9 mouse cellular contexts compared by ENCODE assay signal in the genomic region with DNA sequence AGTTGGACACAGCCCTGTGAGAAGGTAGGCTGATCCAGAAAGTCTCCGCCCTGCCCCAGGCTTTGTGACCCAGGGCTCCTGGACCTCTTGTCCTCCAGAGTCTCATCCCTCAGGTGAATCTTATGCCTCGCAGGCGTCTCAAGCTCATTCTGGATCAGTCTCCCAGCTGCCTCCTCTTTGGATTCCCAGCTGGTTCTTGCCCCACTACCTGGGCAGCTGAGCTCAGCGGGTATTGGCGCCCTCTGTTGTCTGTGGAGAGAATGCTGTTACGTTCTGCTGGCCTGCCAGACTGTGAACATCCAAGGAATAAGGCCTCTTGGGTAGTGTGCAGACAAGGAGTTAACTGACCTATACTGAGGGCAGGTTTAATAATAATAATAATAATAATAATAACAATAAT. TPM values are rescaled to one million over a fixed set of nuclear protein-coding genes. Genes with fewer than 3 reads are reported as not detected.
DNase-seq lines count a peak whose midpoint lies in the region; ATAC-seq and TF ChIP-seq lines count a peak whose summit lies in the region.
"Had no signal": no experiment of that assay in that cellular context is flagged by ENCODE, and none has a peak within 500 bp of the region (broad histone marks: within the 10 kb centered on the region; RNA-seq: fewer than 3 reads in every experiment).

No protein-coding gene starts in this region.

- H3K36me3 ChIP-seq in midbrain, embryonic 11.5 days (ENCODE audit: control insufficient read depth, insufficient read depth, low read length), result no peaks in the 10 kb centered on the region
- H3K36me3 ChIP-seq in midbrain, embryonic 14.5 days (ENCODE audit: control insufficient read depth, insufficient read depth, low read length), result no peaks in the 10 kb centered on the region
- H3K36me3 ChIP-seq: limb, embryonic 13.5 days had no signal

- H3K4me2 ChIP-seq in midbrain, embryonic 11.5 days, result no peak overlapping the region
- H3K4me2 ChIP-seq in midbrain, embryonic 14.5 days (ENCODE audit: low read length), result no peak overlapping the region
- H3K4me2 ChIP-seq: limb, embryonic 13.5 days had no signal

- no peak for ATAC-seq in midbrain, embryonic 11.5 days (ENCODE audit: low FRiP score)
- no peak for ATAC-seq in midbrain, embryonic 14.5 days (ENCODE audit: low FRiP score, low TSS enrichment)

- H3K27me3 ChIP-seq in midbrain, embryonic 11.5 days (ENCODE audit: control insufficient read depth, insufficient read depth, low read length), result no peaks in the 10 kb centered on the region
- no peaks in the 10 kb centered on the region for H3K27me3 ChIP-seq in midbrain, embryonic 14.5 days (ENCODE audit: control insufficient read depth, insufficient read depth, low read length)
- H3K27me3 ChIP-seq: limb, embryonic 13.5 days had no signal

- peak; percentile 60 for DNase-seq in gastrocnemius, adult 2 months
- no peak for DNase-seq in gastrocnemius, adult 18-20 months (ENCODE audit: low spot score)
- DNase-seq in midbrain, embryonic 11.5 days (ENCODE audit: low spot score, missing footprints), result peak; percentile 60
- DNase-seq in midbrain, embryonic 14.5 days, result no peak
- DNase-seq in adrenal gland, postnatal 10 days, result peak; percentile 58
- peak; percentile 49 for DNase-seq in lung, postnatal 10 days
- no peak for DNase-seq in spleen, postnatal 36 days (ENCODE audit: low spot score in 2 of 2)
- DNase-seq in gastrocnemius, postnatal 4 days (ENCODE audit: low spot score in 2 of 2), result no peak

- TF ChIP-seq CTCF in gastrocnemius, adult 2 months (IDR thresholded peaks at IDR 0.05), result peak; percentile 67

- intact Hi-C loops in gastrocnemius, adult 2 months (cut with DNase I), result loop anchor here (2.0 kb wide), 1 partner anchor 250 kb away; no protein-coding TSS in a partner anchor

- H3K9me3 ChIP-seq in midbrain, embryonic 11.5 days (ENCODE audit: control insufficient read depth, low read length), result no peaks in the 10 kb centered on the region
- H3K9me3 ChIP-seq in midbrain, embryonic 14.5 days (ENCODE audit: control insufficient read depth, low read length), result no peaks in the 10 kb centered on the region
- H3K9me3 ChIP-seq: limb, embryonic 13.5 days had no signal

- H3K9ac ChIP-seq in midbrain, embryonic 11.5 days (ENCODE audit: low read length), result no peak overlapping the region
- H3K9ac ChIP-seq in midbrain, embryonic 14.5 days (replicated peaks; ENCODE audit: low read length), result no peak overlapping the region
- H3K9ac ChIP-seq: limb, embryonic 13.5 days had no signal

- no peaks in the 10 kb centered on the region for H3K4me1 ChIP-seq in midbrain, embryonic 11.5 days (ENCODE audit: control insufficient read depth, insufficient read depth, low read length)
- no peaks in the 10 kb centered on the region for H3K4me1 ChIP-seq in midbrain, embryonic 14.5 days (ENCODE audit: control insufficient read depth, insufficient read depth, low read length)
- H3K4me1 ChIP-seq: limb, embryonic 13.5 days had no signal

- no peak overlapping the region for H3K27ac ChIP-seq in gastrocnemius, adult 2 months
- no peak overlapping the region for H3K27ac ChIP-seq in midbrain, embryonic 11.5 days (ENCODE audit: low read depth, low read length)
- no peak overlapping the region for H3K27ac ChIP-seq in midbrain, embryonic 14.5 days (replicated peaks; ENCODE audit: low read depth, low read length)
- H3K27ac ChIP-seq: limb, embryonic 13.5 days had no signal

- WGBS in midbrain, embryonic 11.5 days, result 61% methylated on average over 6 of the region's 6 CpGs
- 66% methylated on average over 6 of the region's 6 CpGs for WGBS in midbrain, embryonic 14.5 days

- no peak overlapping the region for H3K4me3 ChIP-seq in gastrocnemius, adult 2 months
- no peak overlapping the region for H3K4me3 ChIP-seq in midbrain, embryonic 11.5 days (ENCODE audit: low read depth, low read length)
- no peak overlapping the region for H3K4me3 ChIP-seq in midbrain, embryonic 14.5 days (replicated peaks; ENCODE audit: low read depth, low read length)
- H3K4me3 ChIP-seq: limb, embryonic 13.5 days had no signal

RNA-seq across cellular contexts. Expression of a gene that starts 17.2 kb away (rescaled TPM):
- not detected for total RNA-seq in gastrocnemius, adult 2 months (2021)
- total RNA-seq in gastrocnemius, adult 18-20 months (2021), result not detected
- not detected in 2 replicates for polyA plus RNA-seq in midbrain, embryonic 11.5 days (2014; fragmentation: Nextera tagmentation; extraction: Ambion mirVana)
- polyA plus RNA-seq in midbrain, embryonic 14.5 days (2014; fragmentation: Nextera tagmentation; extraction: Ambion mirVana), result not detected in 2 replicates
- total RNA-seq in adrenal gland, postnatal 10 days (2021), result not detected
- total RNA-seq in gastrocnemius, postnatal 4 days (2021), result not detected
- polyA plus RNA-seq: limb, embryonic 13.5 days had no signal

RNA-seq across cellular contexts. Expression of a gene that starts 23.4 kb away (rescaled TPM):
- total RNA-seq in gastrocnemius, adult 2 months (2021), result under 1 TPM; 0.13 to 0.14 TPM
- total RNA-seq in gastrocnemius, adult 18-20 months (2021), result under 1 TPM; 0.23 to 0.28 TPM
- 2.7 and 2.8 TPM in 2 replicates for polyA plus RNA-seq in midbrain, embryonic 11.5 days (2014; fragmentation: Nextera tagmentation; extraction: Ambion mirVana)
- 14.3 and 15.7 TPM in 2 replicates for polyA plus RNA-seq in midbrain, embryonic 14.5 days (2014; fragmentation: Nextera tagmentation; extraction: Ambion mirVana)
- 10 to 100 TPM; 12.1 to 16.7 TPM for total RNA-seq in adrenal gland, postnatal 10 days (2021)
- 1 to 10 TPM; 1.2 to 1.4 TPM for total RNA-seq in gastrocnemius, postnatal 4 days (2021)

RNA-seq across cellular contexts. Expression of a gene that starts 26.3 kb away (rescaled TPM):
- not detected for total RNA-seq in gastrocnemius, adult 2 months (2021)
- not detected for total RNA-seq in gastrocnemius, adult 18-20 months (2021)
- not detected in 2 replicates for polyA plus RNA-seq in midbrain, embryonic 11.5 days (2014; fragmentation: Nextera tagmentation; extraction: Ambion mirVana)
- not detected in 2 replicates for polyA plus RNA-seq in midbrain, embryonic 14.5 days (2014; fragmentation: Nextera tagmentation; extraction: Ambion mirVana)
- total RNA-seq in adrenal gland, postnatal 10 days (2021), result not detected
- not detected for total RNA-seq in gastrocnemius, postnatal 4 days (2021)
- polyA plus RNA-seq: limb, embryonic 13.5 days had no signal

RNA-seq across cellular contexts. Expression of a gene that starts 32.4 kb away (rescaled TPM):
- not detected for total RNA-seq in gastrocnemius, adult 2 months (2021)
- total RNA-seq in gastrocnemius, adult 18-20 months (2021), result not detected
- not detected in 2 replicates for polyA plus RNA-seq in midbrain, embryonic 11.5 days (2014; fragmentation: Nextera tagmentation; extraction: Ambion mirVana)
- polyA plus RNA-seq in midbrain, embryonic 14.5 days (2014; fragmentation: Nextera tagmentation; extraction: Ambion mirVana), result not detected in 2 replicates
- total RNA-seq in adrenal gland, postnatal 10 days (2021), result not detected
- total RNA-seq in gastrocnemius, postnatal 4 days (2021), result not detected
- polyA plus RNA-seq: limb, embryonic 13.5 days had no signal

RNA-seq across cellular contexts. Expression of a gene that starts 43.2 kb away (rescaled TPM):
- total RNA-seq in gastrocnemius, adult 2 months (2021), result not detected
- total RNA-seq in gastrocnemius, adult 18-20 months (2021), result not detected
- not detected in 2 replicates for polyA plus RNA-seq in midbrain, embryonic 11.5 days (2014; fragmentation: Nextera tagmentation; extraction: Ambion mirVana)
- polyA plus RNA-seq in midbrain, embryonic 14.5 days (2014; fragmentation: Nextera tagmentation; extraction: Ambion mirVana), result not detected in 2 replicates
- not detected for total RNA-seq in adrenal gland, postnatal 10 days (2021)
- not detected for total RNA-seq in gastrocnemius, postnatal 4 days (2021)
- polyA plus RNA-seq: limb, embryonic 13.5 days had no signal

Comparison
In these comparisons a context has a peak if more than half of its experiments do, and no peak if none do; other contexts are left out.
1. DNase-seq: peak in gastrocnemius, adult 2 months (single experiment), midbrain, embryonic 11.5 days (single experiment), adrenal gland, postnatal 10 days (single experiment) and lung, postnatal 10 days (single experiment); none in gastrocnemius, adult 18-20 months (single experiment), midbrain, embryonic 14.5 days (single experiment), spleen, postnatal 36 days (0 of 2) and gastrocnemius, postnatal 4 days (0 of 2).
2. RNA of a gene that starts 23.4 kb away (total RNA-seq): 12.1 to 16.7 TPM in adrenal gland, postnatal 10 days; 1.2 to 1.4 TPM in gastrocnemius, postnatal 4 days, 0.23 to 0.28 TPM in gastrocnemius, adult 18-20 months and 0.13 to 0.14 TPM in gastrocnemius, adult 2 months; every median in the first group is over 4 times any median in the second.